Mouse (Mus musculus) embryo, embryonic 9.5 days (tissue): ENCODE results near the gene Atrnl1.
"Not testable (repeated sequence)": the region's sequence is repeated elsewhere in the genome, so short reads cannot be mapped to it uniquely, and the experiment has no call there.

Experiments
- DNase-seq: peaks from one replicate; pipeline ENCODE4 v3.0.0-alpha.2; 2017; ENCODE audit errors: extremely low spot score

Gene Atrnl1

DNA sequence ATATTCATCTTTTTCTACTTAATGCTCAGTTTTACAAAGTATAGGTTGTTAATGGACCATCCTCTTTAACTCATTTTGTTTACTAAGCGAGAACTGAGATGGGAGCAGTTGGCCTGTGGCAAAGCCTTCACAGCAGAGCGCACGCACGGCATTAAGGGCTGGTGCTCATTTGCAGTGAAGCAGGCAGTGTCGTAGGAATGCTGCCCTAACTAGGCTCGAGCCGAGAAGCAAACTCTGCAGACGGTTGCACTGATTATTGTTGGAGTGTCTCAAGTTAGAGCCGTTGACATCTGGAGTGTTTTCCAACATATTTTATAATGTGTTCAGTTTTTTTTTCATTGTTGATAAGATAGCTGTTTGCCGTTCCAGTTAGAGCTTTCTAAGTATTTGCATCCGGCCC lies 206.9 kb downstream of the Atrnl1 start:
- no peak for DNase-seq

GRCm38 (mm10) chr19:57823446-57823845 lies 212.6 kb downstream of the Atrnl1 start:
- no peak for DNase-seq

DNA sequence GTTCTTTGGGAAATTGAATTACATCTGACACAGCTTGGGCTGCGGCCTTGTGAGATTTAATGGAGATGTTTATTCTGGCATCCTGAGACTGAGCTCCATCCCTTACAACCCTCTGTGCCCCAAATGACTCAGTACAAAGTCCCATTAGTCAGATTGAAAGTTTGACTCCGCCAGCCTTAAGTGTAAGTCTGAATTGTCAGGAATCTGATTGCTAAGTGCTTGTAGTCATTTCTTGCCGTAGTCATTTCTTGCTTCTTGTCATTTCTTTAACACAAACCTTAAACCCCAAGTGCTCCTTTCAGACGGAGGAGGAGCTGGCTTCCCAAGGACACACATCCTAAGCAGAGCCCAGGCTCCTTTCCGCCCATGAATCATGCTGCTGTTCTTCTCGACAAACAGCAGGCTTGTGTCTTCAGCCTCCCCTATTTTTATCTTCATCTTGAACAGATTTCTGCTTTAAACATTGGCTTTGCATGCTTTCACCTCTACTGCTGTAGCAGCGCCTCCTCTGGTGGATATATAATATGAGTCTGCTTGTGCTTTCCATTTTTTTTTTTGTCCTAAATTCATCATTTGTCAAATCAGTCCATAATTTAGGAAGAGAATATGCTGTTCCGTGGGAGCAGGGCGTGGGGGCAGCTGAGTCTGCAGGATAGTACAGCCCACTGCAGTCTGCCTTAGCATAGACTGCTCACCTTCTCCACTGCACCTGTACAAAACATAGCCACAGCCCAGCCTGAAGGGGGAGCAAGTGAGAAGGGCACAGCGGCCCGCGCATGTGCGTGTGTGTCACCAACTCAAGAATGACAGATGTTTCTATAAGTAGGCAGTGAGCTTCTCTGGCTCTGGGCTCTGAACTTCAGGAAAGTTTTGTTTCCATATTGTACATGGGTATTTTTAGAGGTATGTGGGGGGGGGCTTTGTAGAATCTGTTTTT lies 214.7 kb downstream of the Atrnl1 start:
- no peak for DNase-seq

DNA sequence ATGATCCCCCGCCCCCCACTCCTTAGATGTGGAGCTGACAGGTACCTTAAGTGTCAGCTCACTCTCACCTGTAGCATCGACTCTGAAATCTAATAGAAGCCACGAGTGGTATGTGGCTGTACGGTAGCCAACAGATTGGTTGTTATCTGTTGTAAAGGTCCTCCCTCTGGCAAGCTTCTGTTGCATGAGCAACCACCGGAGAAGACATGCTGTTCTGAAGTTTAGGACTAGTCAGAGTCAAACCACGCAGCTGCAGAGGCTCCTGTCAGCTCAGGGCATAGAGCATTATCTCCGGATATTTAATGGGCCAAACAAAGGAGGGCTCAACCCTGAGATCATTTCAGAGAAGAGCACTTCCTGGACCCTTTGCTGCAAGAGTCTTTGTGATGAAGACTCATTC lies 222.2 kb downstream of the Atrnl1 start:
- DNase-seq: no peak

- no peak for DNase-seq
Measured at GRCm38 (mm10) chr19:57837882-57838281, 227.0 kb downstream of the Atrnl1 start.

DNA sequence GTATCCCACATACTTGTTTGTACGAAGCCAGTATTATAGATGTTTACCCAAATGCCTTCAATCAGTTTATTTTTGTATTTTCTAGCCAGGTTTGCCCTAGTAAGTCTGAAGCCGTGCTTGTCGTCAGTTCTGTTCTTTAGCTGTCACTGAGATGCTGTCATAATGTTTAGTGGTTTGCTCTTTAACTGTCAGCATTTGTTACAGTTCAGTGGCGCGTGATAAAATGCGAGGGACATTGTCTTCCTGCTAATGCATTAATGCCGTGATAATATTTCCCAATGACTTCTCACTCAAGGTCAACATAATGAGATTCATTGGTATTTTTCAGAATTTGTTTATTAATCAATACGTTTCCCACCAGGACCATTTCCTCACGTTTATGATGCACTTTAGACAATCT lies 227.7 kb downstream of the Atrnl1 start:
- DNase-seq: no peak

DNA sequence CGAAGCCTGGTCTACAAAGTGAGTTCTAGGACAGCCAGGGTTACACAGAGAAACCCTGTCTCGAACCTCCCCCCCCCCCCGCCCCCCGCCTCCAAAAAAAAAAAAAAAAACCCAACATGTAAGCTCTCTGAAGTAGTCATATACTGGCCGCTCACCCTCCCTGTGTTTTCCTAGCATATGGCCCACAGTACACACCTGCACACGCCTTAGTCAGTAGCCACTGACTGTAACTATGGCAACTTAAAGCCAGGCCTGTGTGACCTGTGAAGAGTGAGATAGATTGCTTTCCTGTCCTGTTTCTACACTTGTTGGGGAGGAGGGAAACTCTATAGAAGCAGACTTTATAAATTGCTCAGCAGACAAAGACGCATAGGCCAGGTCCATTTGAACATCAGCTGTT lies 239.1 kb downstream of the Atrnl1 start:
- DNase-seq: no peak

GRCm38 (mm10) chr19:57868350-57868749 lies 257.5 kb downstream of the Atrnl1 start:
- no peak for DNase-seq

GRCm38 (mm10) chr19:57870871-57871270 lies 260.0 kb downstream of the Atrnl1 start:
- DNase-seq: no peak

DNA sequence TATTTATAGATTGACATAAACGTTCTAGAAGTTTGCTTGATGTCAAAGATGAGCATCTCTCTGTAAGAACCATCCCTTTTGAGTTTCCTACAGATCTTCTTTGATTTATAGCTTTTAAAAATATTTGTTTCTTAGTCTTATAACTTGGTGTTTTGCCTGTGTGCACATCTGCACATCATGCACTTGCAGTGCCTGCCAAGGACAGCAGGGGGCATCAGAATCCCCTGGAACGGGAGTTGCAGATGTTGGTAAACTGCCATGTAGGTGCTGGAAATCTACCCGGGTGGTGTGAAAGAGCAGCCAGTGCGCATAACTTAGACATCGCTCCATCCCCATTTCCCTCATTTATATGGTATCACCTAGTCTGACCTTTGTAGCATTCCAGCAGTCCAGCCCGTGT lies 265.2 kb downstream of the Atrnl1 start:
- DNase-seq: no peak

- no peak for DNase-seq
Measured at GRCm38 (mm10) chr19:57877343-57877742, 266.5 kb downstream of the Atrnl1 start.

GRCm38 (mm10) chr19:57878583-57878982 lies 267.7 kb downstream of the Atrnl1 start:
- DNase-seq: no peak

- DNase-seq: not testable (repeated sequence)
Measured at GRCm38 (mm10) chr19:57879841-57880240, 269.0 kb downstream of the Atrnl1 start.

DNA sequence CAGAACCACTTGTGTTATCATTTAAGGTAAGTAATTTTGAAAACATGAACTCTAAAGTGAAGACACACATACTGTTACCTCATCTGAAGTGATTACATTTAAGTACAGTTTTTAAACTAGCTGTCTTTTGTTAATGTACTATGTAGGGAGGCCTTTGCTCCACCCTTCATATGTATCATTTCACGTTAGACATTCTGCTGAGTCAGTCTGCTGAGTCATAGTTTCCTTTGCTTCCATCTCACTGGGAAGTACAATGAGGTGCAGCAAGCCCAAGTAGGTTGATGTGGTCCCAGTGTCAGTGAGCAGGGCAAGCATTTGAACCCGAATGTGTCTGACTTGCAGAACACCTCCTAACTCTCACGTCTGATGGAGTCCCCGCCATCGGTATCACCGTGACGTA lies 271.1 kb downstream of the Atrnl1 start:
- DNase-seq: no peak

- DNase-seq: no peak
Measured at GRCm38 (mm10) chr19:57888871-57889270, 278.0 kb downstream of the Atrnl1 start.

- no peak for DNase-seq
Measured at GRCm38 (mm10) chr19:57889741-57890140, 278.9 kb downstream of the Atrnl1 start.

DNA sequence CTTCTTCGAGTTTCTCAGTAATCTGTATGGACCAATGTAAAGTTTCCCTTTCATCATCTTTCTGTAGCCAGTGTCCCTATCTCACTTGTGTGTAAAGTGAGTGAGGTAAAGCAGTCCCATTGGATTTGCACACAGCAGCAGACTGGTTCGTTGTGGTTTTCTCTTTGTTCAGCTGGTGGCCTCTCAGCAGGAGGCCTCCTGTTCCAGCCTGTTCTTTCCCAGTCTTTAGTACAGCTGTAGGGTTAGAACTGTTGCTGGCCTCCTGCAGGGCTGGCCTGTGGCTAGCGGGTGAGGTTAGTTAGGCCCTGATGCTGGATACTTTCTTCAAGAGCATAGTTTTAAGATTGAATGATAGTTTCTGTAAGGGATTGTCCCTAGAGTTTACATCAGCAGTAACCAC lies 280.1 kb downstream of the Atrnl1 start:
- peak; percentile 25 for DNase-seq

DNA sequence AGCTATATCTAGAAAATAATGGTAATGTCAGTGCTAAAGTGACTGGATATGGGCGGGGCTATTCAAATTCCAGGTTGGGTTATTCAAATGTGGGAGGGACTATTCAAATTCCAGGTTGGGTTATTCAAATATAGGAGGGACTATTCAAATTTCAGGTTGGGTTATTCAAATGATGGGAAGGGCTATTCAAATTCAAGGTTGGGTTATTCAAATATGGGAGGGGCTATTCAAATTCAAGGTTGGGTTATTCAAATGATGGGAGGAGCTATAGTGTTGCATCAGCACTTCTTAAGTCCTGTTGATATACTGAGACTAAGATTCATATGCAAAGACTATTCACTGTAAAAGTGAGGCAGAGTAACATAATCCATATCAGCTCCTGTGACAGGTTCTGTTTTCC lies 283.4 kb downstream of the Atrnl1 start:
- DNase-seq: no peak

GRCm38 (mm10) chr19:57900037-57900436 lies 289.2 kb downstream of the Atrnl1 start:
- no peak for DNase-seq

DNA sequence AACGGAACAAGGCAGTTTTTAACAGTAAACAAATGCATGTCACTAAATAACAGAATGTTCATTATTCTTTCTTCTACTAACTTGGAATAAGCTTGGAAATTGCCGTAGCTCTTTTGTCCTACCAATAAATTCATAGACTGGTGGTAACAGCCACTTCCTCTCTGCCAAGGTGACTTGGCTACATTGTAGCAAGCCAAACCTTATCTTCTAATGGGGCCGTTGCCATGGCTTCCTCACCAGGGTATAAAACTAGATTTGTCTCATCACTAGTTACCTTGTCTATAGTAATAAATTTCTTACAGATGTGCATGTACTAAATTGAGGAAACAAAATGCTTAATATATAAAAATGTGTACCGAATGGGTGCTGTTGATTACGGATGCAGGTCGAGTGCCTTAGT lies 298.6 kb downstream of the Atrnl1 start:
- DNase-seq: no peak

DNA sequence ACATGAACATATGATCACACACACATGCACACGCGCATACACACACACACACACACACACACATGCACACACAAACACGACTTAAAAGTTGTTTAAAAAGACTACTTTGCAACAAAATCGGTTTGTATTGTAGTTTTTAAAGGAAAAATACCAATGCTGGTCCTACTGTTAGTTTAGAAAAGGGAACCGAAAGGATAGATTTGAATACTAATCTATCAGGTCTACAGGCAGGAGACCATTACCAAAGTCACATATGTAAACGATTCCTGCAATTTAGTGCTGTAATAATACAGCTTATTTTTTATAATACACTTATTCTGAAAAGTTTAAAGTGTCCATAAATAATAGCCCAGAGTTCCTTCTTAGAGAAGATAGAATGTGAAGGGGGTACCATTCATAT lies 299.8 kb downstream of the Atrnl1 start:
- DNase-seq: no peak

DNA sequence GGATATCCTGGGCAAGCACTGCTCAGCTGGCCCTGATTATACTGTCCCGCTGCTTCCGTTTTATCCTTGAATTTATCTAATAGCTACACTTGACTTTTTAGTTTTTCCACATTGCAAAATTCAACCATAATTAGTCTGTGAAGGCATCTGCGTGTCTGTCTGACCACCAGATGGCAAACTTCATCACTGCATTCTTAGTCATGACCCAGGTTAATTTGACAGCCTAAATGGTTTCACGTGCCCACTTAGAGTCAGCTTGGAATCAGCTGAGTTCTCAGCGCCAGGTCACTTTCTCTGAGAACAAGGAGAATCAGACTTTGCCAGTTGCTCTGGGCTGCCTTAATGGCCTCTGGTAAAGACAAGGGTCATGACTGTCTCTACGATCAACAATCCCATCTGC lies 305.5 kb downstream of the Atrnl1 start:
- no peak for DNase-seq

GRCm38 (mm10) chr19:57922991-57923390 lies 312.2 kb downstream of the Atrnl1 start:
- no peak for DNase-seq

DNA sequence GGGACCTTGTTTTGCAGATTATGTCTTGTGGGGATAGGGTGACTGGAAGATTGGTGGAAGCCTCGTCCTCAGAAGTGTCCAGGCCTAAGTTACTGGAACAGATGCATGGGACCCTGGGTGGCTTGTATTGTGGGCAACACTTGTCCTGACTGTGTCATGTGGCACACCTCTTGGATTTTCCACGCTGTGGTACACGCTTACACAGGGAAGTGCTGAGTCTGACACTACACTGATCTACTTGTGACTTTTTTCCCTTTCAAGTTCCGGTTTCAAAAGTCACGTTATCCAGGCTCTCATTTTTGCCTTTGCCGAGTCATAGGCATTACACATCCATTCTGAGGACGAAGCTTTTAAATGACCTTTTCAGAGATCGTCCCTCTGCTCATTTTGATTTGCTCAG lies 314.0 kb downstream of the Atrnl1 start:
- no peak for DNase-seq
